Mouse (Mus musculus): ENCODE results near the gene Irf7. TPM values are rescaled to one million over a fixed set of nuclear protein-coding genes. Genes with fewer than 3 reads are reported as not detected.

Gene Irf7
- polyA plus RNA-seq (2016; fragmentation: Nextera tagmentation; extraction: Ambion mirVana), result 0.15 and 0.23 TPM in 2 replicates

DNA sequence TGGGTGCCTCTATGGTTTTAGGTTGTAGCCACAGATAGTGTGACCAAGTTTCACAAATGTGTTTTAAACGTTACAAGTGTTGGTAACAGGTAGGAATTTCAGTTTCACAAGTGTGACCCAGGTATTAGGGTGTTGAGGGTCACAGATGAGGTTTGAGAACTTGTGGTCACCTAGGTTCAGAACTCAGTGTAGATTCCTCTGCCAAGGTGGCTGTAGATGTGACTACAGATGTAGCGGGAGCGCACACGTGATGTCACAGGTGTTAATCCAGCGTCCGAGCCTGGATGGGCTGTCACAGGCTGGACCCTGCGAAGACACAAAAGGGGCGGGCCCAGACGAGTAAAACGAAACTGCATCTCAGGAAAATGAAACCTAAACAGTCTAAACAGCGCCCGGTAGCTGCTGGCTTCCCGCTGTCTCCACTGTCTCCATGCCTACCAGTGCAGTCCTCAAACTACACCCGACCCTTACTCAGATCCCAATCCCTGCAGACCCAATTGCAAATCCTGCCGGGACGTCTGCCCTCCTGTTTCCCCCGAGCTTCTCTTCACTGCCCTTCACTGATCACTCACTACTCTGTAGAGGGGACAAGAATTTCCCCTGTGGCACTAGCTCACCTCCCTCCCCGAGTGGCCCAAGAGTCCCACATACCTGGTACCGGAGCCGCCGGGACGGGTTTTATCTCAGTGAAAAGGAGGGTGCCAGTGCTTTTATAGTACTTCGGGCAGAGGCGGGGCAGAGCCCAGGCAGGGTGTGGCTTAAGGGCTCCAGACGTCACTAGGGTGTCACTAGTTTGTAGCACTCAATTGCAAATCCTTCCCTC lies at the start of gene Irf7:
Gene Irf7, minus strand, starts transcription at position 743 of the 823 bp plus-strand sequence.
- 0 out of 2 replicates have a peak within 1 kb of the TSS, but pooled peaks have one; percentile 20 for H3K27ac ChIP-seq
- H3K9me3 ChIP-seq, result no peaks in the 10 kb centered on the region
- peak within 1 kb of the TSS; percentile 49 for H3K4me3 ChIP-seq
- peaks cover 11% of the 10 kb centered on the region for H3K27me3 ChIP-seq (ENCODE audit: poor library complexity, severe bottlenecking)
- DNase-seq (ENCODE audit: extremely low spot score, low spot score), result no peak
- peaks cover 22% of the 10 kb centered on the region for H3K4me1 ChIP-seq
- peaks cover 39% of the 10 kb centered on the region for H3K36me3 ChIP-seq (replicated peaks)
- WGBS, result 15% methylated on average over 25 of the region's 25 CpGs

DNA sequence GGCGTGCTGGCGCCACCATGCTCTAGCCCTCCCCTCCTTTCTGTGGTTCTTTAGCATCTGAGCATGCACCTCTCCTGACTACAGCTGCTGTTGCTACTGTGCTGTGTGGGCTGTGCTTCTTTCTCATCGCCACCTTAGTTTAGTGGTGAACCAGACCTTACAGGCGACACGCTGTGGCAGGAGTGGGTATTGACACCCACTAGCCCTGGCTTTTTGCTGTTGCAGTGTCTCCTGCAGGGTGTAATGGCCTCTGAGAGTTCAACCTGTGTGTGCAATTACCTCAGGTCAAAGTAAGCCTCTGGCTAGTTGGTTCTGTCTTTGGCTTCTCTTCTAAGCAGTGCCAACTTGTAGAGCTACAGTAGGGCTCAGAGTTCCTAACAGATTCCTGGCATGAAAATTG lies 49.7 kb upstream of the Irf7 start:
- Histone ChIP-seq H3K27ac (no peak overlapping the region), H3K9me3 (no peaks in the 10 kb centered on the region), H3K27me3 (ENCODE audit: poor library complexity, severe bottlenecking) (no peaks in the 10 kb centered on the region), H3K36me3 (replicated peaks) (peaks cover 100% of the 10 kb centered on the region), H3K4me3 (no peak overlapping the region), H3K4me1 (no peaks in the 10 kb centered on the region)
- DNase-seq (ENCODE audit: extremely low spot score, low spot score), result no peak
- 76% methylated on average over 5 of the region's 5 CpGs for WGBS

DNA sequence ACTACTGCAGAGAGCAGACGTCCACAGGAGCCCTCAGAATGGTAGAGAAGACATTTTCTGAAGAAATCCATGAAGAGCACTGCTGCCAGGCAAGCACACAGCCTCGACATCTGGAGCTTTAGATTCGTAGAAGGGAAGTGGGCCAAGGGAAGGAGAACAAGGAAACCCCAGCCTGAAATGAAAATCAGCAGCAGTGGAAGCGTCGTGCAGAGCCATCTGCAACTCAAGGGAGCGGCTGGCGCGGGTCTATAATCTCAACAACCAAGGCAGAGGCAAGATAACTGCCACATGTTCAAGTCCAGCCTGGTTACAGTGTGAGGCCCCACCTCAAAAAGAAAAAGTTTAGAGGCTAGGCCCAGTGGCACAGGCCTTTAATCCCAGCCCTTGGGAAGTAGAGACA lies 48.8 kb upstream of the Irf7 start:
- no peak for DNase-seq (ENCODE audit: extremely low spot score, low spot score)
- H3K27me3 ChIP-seq (ENCODE audit: poor library complexity, severe bottlenecking), result no peaks in the 10 kb centered on the region
- WGBS, result 90% methylated on average over 8 of the region's 8 CpGs
- no peak overlapping the region for H3K4me3 ChIP-seq
- H3K36me3 ChIP-seq (replicated peaks), result peaks cover 100% of the 10 kb centered on the region
- H3K9me3 ChIP-seq, result no peaks in the 10 kb centered on the region
- no peaks in the 10 kb centered on the region for H3K4me1 ChIP-seq
- no peak overlapping the region for H3K27ac ChIP-seq

DNA sequence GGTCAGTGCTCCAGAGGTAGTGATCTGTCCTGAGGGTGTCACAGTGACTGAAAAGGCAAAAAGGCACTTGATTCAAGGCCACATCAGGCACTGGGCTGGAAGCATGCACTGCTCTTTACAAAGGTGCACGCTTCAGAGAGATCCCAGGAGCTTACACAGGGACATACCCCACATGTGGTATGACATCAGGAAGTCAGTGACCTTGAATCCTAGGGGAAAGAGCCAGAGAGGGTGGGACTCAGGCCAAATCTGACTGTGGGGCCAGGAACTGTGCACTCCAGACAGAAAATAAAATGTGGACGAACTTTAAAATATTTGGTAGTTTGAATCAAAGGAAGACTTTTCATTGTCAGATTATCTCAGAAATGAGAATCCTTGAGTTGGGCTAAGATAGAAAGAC lies 48.1 kb upstream of the Irf7 start:
- no peaks in the 10 kb centered on the region for H3K4me1 ChIP-seq
- 96% methylated on average over 2 of the region's 2 CpGs for WGBS
- H3K36me3 ChIP-seq (replicated peaks), result peaks cover 100% of the 10 kb centered on the region
- H3K27me3 ChIP-seq (ENCODE audit: poor library complexity, severe bottlenecking), result no peaks in the 10 kb centered on the region
- no peak for DNase-seq (ENCODE audit: extremely low spot score, low spot score)
- no peak overlapping the region for H3K4me3 ChIP-seq
- H3K27ac ChIP-seq, result no peak overlapping the region
- H3K9me3 ChIP-seq, result no peaks in the 10 kb centered on the region

DNA sequence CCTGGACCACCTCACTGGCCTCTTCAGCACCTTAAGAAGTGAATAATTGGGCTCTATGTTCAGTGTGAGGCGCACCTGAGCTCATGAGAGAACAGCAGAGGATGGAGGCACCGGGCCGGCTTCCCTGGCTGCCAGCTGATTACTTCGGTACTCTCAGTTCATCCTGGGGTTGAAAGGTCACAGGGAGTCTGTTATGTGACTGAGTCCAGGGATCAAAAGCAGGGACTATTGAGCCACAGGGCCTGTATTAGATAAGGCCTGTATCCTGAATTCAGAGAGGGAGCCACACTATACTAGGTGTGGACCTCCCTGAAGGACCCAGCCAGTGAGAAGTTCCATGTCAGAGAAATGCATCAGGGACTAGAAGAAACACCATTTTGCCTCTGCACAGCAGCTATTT lies 38.3 kb upstream of the Irf7 start:
- peaks cover 100% of the 10 kb centered on the region for H3K36me3 ChIP-seq (replicated peaks)
- no peak for DNase-seq (ENCODE audit: extremely low spot score, low spot score)
- WGBS, result 89% methylated on average over 4 of the region's 4 CpGs

DNA sequence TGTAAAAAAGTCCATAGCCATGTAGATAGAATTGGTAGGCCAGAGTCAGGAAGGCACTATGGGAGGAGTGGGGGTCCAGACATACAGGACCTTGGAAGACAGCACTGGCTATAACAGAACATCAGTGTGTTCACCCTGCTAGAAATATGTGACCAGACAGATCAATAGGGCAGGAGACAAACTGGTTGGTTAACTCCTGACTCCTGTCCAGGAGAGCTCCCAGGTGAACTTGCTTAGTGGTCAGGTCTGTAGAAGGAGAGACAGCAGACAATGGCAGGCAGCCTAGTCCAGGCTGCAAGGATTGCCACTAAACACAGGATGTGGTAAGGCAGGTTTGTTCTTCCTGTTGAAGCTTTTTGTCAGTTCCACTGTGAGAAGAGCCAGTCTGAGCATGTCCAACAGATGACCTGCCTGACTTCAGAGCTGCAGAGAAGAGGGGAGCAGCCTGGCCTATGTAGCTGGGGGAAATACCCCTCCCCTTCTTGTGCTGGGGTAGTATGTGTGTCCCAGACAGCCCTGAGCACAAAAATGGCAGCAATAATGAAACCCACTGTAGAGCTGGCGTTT lies 36.5 kb upstream of the Irf7 start:
- WGBS, result 80% methylated on average over 1 of the region's 1 CpGs
- no peaks in the 10 kb centered on the region for H3K9me3 ChIP-seq
- H3K4me3 ChIP-seq, result no peak overlapping the region
- H3K36me3 ChIP-seq (replicated peaks), result peaks cover 97% of the 10 kb centered on the region
- no peaks in the 10 kb centered on the region for H3K27me3 ChIP-seq (ENCODE audit: poor library complexity, severe bottlenecking)
- no peaks in the 10 kb centered on the region for H3K4me1 ChIP-seq
- no peak for DNase-seq (ENCODE audit: extremely low spot score, low spot score)
- H3K27ac ChIP-seq, result no peak overlapping the region

More for the DNA sequence above, 38.3 kb upstream of the Irf7 start:
- Histone ChIP-seq H3K9me3 (no peaks in the 10 kb centered on the region), H3K4me1 (no peaks in the 10 kb centered on the region), H3K27me3 (ENCODE audit: poor library complexity, severe bottlenecking) (no peaks in the 10 kb centered on the region), H3K27ac (no peak overlapping the region), H3K4me3 (no peak overlapping the region)

DNA sequence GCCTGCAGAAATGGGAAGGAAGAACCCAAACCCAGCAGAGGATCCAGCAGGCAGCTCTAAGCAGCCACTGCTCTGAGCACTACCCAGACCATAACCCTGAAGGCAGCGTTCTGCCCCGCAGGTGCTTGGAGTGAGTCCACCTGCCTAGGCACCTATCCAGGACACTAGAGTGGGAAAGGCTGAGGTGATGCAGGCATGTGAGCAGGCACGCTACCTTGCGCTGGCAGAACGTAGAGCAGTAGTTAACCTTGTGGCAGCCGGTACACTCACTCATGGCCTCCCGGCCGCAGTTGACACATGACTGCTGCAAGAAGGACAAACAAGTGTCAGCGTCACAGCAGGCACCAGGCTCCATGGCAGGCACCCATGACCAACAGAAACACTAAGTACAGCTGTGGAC lies 35.1 kb upstream of the Irf7 start:
- no peak for DNase-seq (ENCODE audit: extremely low spot score, low spot score)
- no peaks in the 10 kb centered on the region for H3K9me3 ChIP-seq
- no peaks in the 10 kb centered on the region for H3K4me1 ChIP-seq
- H3K27ac ChIP-seq, result no peak overlapping the region
- no peak overlapping the region for H3K4me3 ChIP-seq
- H3K36me3 ChIP-seq (replicated peaks), result peaks cover 97% of the 10 kb centered on the region
- 96% methylated on average over 9 of the region's 9 CpGs for WGBS
- peaks cover 7% of the 10 kb centered on the region for H3K27me3 ChIP-seq (ENCODE audit: poor library complexity, severe bottlenecking)

DNA sequence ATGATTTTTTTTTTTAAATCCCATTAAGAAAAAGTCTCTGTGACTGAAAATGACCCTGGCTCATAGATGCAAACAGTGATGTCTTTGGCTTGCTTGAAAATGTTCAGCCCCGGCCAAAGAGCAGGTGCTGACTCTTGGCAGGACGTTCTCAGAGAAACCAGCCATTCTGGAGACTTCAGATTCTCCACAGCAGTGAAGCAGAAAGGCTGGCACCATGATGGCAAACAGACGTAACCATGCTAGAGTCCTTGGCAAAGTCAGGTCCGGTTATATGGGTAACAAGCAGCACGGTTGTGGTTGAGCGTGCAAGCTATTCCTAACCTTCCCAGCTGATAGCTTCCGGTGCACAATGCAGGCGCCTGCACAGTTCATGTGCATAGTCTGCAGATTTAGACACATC lies 32.9 kb upstream of the Irf7 start:
- no peak for DNase-seq (ENCODE audit: extremely low spot score, low spot score)
- 93% methylated on average over 8 of the region's 8 CpGs for WGBS
- Histone ChIP-seq H3K27me3 (ENCODE audit: poor library complexity, severe bottlenecking) (peaks cover 29% of the 10 kb centered on the region), H3K9me3 (no peaks in the 10 kb centered on the region), H3K27ac (no peak overlapping the region), H3K4me3 (no peak overlapping the region), H3K36me3 (replicated peaks) (peaks cover 78% of the 10 kb centered on the region), H3K4me1 (peaks cover 7% of the 10 kb centered on the region)

DNA sequence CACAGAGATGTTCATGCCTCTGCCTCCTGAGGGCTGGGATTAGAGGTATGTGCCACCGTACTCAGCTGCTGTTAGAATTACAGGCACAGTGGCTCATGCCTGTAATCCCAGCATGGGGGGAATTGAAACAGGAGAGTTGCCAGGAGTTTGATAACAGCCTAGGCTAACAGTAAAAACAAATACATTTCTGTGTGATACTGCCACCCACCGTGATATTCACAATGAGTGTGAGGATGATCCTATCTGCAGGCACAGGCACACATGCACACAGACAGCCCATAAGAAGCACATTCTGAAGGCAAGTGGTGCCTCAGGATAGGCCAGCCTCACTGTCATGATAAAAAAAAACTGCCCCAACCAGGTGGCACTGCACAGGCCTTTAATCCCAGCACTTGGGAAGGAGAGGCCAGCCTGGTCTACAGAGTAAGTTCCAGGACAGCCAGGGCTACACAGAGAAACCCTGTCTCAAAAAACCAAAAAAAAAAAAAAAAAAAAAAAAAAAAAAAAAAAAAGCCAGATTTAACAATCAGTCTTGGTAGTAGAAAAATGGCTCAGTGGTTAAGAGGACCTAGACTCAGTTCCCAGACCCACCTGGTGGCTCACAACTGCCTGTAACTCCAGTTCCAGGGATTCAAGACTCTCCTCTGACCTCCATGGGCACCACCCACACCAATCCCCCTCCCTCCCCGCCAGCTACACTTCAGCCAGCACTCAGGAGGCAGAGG lies 31.8 kb upstream of the Irf7 start:
- 89% methylated on average over 3 of the region's 3 CpGs for WGBS
- no peak for DNase-seq (ENCODE audit: extremely low spot score, low spot score)
- H3K4me3 ChIP-seq, result no peak overlapping the region
- peaks cover 15% of the 10 kb centered on the region for H3K4me1 ChIP-seq
- H3K36me3 ChIP-seq (replicated peaks), result peaks cover 67% of the 10 kb centered on the region
- peaks cover 40% of the 10 kb centered on the region for H3K27me3 ChIP-seq (ENCODE audit: poor library complexity, severe bottlenecking)
- H3K27ac ChIP-seq, result no peak overlapping the region
- no peaks in the 10 kb centered on the region for H3K9me3 ChIP-seq

DNA sequence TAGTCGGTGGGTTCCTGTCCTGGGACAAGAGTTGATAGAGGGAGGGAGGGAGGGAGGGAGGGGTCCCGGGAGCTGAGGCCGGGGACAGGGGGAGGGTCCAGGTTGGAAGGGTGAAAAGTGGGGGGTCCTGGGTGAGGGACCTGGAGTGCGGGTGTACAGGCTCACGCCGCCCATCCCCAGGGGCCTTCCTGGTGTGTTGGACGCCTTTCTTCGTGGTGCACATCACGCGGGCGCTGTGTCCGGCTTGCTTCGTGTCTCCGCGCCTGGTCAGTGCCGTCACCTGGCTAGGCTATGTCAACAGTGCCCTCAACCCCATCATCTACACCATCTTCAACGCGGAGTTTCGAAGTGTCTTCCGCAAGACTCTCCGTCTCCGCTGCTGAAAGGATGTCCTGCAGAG lies 28.2 kb upstream of the Irf7 start:
- Histone ChIP-seq H3K9me3 (no peaks in the 10 kb centered on the region), H3K36me3 (replicated peaks) (peaks cover 31% of the 10 kb centered on the region), H3K27me3 (ENCODE audit: poor library complexity, severe bottlenecking) (peaks cover 76% of the 10 kb centered on the region), H3K4me3 (peak overlapping the region; percentile 48), H3K27ac (peak overlapping the region; percentile 6; the same call in 1 of the 2 replicates), H3K4me1 (peaks cover 34% of the 10 kb centered on the region)
- peak; percentile 27 for DNase-seq (ENCODE audit: extremely low spot score, low spot score)
- WGBS, result 5% methylated on average over 22 of the region's 22 CpGs

DNA sequence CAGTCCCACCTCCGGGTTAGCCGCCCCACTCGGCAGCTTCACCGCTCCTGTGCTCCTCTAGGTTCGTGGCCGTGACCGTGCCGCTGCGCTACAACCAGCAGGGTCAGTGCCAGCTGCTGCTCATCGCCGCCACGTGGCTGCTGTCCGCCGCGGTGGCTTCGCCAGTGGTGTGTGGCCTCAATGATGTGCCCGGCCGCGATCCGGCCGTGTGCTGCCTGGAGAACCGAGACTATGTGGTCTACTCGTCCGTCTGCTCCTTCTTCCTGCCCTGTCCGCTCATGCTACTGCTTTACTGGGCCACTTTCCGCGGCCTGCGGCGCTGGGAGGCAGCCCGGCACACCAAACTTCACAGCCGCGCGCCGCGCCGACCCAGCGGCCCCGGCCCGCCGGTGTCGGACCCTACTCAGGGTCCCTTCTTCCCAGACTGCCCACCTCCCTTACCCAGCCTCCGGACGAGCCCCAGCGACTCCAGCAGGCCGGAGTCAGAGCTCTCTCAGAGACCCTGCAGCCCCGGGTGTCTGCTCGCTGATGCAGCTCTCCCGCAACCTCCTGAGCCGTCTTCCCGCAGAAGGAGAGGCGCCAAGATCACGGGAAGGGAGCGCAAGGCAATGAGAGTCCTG lies 27.7 kb upstream of the Irf7 start:
- Histone ChIP-seq H3K27ac (peak overlapping the region; percentile 6; the same call in 1 of the 2 replicates), H3K4me3 (peak overlapping the region; percentile 48), H3K9me3 (no peaks in the 10 kb centered on the region), H3K27me3 (ENCODE audit: poor library complexity, severe bottlenecking) (peaks cover 78% of the 10 kb centered on the region), H3K4me1 (peaks cover 34% of the 10 kb centered on the region), H3K36me3 (replicated peaks) (peaks cover 26% of the 10 kb centered on the region)
- under 1% methylated on average over 53 of the region's 53 CpGs for WGBS
- peak; percentile 59 for DNase-seq (ENCODE audit: extremely low spot score, low spot score)

DNA sequence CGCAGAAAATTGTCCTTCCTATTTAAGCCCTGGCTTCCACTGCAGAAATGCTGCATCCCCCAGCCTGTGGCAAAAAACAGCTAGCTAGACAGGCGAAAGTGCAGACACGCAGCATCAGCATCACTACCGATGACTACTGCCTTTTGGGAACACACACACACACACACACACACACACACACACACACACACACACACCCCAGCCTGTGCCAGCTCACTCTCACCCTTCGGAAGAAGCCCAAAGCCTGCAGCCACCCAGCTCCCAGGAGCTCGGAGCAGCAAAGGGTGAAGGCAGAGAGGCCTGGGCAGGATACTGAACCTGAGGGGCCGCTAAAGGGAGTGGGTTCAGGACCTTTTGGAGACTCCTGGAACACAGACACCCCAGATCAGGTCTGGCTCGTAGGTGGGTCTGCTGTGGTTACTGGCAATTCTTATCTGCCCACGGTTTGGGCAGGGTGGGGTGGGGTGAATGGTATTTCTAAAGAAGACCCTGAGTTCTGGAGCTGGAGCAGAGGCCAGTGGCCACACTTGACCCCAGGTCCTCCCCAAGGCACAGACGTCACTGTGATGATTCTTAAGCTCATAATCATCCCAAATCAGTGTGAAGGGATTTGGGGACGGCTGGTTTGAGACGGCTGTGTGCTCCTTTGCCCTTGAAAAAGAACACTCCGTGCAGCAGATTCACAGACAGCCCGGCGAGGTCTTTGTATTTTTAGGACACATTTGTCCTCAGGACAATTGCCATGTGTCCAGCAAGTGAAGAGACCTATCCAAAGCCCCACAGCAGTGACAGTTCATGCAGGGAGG lies 26.5 kb upstream of the Irf7 start:
- H3K27ac ChIP-seq, result no peak overlapping the region
- peaks cover 34% of the 10 kb centered on the region for H3K4me1 ChIP-seq
- peaks cover 83% of the 10 kb centered on the region for H3K27me3 ChIP-seq (ENCODE audit: poor library complexity, severe bottlenecking)
- H3K9me3 ChIP-seq, result no peaks in the 10 kb centered on the region
- peaks cover 17% of the 10 kb centered on the region for H3K36me3 ChIP-seq (replicated peaks)
- WGBS, result 29% methylated on average over 15 of the region's 15 CpGs
- peak overlapping the region; percentile 57 for H3K4me3 ChIP-seq
- DNase-seq (ENCODE audit: extremely low spot score, low spot score), result peak; percentile 38
